Mouse (Mus musculus): ENCODE measurements around the gene Gda. TPM values are rescaled to one million over a fixed set of nuclear protein-coding genes. Genes with fewer than 3 reads are reported as not detected.
A peak's percentile ranks its signal among the peaks of the same experiment; 100 is the strongest.

Gene Gda
- total RNA-seq, 4 experiments from 2014 or later: 111 to 134 (median 124) TPM

DNA sequence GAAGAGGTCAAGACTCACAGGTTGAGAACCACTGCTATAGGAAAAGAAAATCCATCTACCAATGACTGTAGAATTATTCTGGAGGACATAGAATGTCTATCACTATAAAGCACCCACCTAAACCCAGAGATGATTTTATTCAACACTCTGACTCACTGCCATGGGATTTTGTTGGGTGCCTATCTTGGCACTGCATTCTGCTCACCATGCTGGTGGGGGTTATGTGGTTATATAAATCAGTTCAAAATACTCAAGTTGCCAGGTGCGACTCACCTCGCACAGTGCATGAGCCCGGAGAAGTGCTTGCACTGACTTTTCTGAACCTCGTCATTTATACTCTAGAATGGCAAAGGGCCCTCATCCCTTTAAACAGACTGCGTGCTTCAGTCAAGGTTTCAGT, 94.0 kb downstream of the Gda start:
- peak in 1 of 2 experiments; percentile 9 for DNase-seq (ENCODE audit: low spot score in 2 of 2)

DNA sequence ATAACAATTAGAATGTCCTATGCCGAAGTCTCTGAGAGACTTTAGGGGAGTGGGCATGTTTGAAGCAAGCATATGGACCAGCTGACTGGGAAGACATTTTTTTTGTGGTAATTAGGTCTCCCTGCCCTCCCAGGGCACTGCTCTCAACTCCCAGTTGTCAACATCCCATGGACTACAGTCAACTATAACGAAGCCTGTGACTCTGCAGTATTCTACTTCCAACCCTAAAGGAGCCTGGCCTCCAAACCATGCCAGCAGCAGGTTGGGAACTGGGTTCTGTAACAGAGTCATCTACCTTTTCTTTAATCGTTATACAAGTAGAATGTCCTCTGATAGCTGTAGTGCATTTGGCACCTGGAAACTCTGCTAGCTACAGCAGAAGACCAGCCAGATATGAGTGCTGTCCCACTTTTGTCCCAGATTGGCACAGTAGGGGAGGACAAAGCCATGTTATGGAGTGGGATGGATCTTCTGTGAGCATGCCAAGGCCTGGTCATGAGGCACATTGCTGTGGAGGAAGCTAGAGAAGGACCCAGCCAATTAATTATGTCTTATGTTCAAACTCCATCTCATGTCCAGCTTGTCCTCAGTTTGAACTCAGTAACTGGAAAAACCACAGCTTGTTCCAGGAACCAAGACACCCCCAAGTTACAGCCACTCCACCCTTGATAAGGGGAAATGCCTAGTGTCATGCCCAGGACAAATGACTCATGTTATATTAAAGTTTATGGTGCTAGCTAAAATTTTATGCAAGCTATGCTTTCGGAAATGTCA, 96.6 kb downstream of the Gda start:
- DNase-seq (ENCODE audit: low spot score in 2 of 2): no peak

DNA sequence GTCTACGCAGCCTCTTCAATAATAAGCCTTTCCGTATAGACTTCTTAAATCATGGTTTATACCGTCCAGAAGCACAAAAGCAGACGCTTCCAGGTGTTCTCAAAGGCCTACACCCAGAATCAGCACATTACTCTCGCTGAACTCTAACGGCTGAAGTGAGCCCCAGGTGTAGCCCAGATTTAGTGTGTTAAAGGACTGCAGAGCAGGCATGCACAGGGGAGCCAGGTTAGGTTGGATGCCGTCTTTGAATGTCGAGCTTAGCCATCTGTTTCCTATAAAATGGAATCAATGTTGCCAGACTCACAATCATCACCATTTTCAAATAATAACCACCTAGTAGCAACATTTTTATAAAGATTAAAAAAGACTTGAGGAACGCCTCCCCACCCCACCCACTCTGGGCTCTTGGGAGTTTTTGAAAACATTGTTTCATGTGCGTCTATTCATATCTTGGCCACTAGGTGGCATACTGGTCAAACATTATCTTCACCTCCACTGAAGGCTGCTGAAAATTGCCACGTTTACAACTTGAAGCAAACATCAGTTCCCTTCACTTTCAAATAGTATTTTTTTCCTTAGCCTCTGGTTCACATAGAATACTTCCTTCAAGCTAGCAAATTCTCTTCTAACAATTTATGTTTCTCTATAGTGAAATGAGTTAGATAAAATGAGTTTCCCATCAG, 100.0 kb downstream of the Gda start:
- DNase-seq (ENCODE audit: low spot score in 2 of 2): peak; percentile 23 to 30

DNA sequence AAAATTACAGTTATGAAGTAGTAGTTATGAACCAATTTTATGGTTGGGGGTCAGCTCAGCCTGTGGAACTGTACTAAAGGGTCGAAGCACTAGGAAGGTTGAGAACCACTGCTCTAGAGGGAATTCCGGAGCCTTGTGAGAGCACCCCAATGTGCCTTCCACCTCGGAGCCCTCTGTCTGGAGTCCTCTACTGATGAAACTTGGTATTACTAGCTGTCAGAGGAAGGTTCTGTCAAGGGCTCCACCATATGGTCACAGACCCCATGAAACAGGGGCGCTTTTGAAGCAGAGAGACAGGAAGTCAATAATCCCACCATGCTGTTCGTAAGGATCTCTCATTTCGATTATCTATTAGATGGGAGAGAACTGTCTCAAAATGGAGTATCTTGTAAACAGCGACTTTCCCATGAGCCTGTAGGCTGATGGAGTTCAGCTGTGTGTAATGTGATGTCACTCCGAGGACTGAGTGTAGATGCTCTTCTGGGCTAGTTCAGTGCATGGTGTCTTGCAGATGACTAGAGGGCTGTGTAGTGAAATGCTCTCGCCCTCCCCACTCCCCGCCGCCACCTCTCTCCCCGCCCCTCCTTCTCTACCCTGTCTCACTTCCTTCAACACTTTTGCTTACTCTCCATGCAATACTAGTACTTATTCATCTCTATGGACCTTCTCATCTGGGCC, 100.7 kb downstream of the Gda start:
- DNase-seq (ENCODE audit: low spot score in 2 of 2): no peak

DNA sequence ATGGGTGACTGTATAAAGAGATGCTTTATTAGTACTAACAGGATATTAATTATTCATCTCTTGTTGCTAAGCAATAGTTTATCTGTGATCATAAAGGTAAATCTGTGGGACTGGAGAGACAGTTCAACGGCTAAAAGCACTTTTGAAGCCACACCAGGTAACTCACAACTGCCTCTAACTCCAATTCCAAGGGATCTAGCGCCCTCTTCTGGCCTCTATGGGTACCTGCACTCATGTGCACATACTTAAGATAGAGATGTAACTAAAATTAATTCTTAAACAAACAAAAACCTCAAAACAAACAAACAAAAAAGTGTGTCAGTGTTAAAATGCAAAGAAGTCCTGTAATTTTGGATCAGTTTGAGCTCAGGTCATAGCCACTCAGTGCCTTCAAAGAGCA, 101.9 kb downstream of the Gda start:
- no peak for DNase-seq (ENCODE audit: low spot score in 2 of 2)

DNA sequence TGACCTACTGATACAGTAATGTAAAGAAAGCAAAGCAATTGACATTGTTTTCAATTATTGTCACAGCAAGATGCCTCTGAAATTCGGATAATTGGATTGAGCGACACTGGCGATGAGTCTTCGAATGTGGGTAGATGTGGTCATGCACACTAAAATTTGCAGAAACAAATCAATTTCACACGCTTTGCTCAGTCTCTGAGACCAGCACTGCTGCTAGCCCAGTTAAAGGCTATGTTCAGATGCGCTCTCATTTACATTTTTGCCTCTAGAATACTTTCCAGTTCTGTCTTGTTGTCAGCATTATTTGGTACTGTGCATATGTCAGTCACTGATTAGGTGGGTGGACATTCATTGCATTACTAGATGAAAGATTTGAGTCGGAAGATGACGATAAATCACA, 102.5 kb downstream of the Gda start:
- DNase-seq (ENCODE audit: low spot score in 2 of 2): no peak

DNA sequence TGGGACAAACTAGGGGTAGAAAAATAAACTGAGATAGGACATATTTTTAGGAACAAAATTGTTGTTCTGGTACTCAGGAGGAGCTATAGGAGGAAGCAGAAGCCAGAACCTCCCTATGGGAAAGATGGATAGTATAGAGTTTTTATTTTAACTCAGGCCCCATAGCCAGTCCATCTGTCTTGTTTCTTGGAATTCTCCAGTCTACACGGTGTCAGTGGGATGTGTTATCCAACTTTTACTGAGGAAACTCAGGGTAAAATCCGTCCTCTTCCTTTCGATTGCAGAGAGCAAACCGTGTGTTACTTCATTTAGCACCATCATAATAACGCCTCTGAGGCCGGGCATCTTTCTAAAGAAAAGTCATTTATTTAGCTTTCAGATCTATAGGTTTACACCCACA, 104.1 kb downstream of the Gda start:
- no peak for DNase-seq (ENCODE audit: low spot score in 2 of 2)

DNA sequence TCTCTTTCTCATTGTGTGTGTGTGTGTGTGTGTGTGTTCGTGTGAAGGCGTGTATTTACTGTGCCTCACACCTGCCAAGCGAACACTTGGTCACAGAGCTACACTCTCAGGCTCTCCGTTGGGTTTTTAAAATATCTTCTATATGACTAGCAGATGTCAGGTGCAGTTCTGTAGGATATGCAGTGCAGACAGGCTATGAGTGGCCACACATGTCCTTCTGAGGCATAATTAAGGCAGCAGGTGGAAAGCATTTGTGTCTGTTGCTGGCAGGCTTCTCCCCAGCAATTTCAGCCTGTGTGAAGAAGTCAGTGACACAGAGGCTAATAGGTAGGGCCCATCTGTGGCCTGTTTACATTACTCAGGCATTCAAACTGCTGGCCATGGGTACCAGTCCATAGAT, 104.7 kb downstream of the Gda start:
- no peak for DNase-seq (ENCODE audit: low spot score in 2 of 2)

DNA sequence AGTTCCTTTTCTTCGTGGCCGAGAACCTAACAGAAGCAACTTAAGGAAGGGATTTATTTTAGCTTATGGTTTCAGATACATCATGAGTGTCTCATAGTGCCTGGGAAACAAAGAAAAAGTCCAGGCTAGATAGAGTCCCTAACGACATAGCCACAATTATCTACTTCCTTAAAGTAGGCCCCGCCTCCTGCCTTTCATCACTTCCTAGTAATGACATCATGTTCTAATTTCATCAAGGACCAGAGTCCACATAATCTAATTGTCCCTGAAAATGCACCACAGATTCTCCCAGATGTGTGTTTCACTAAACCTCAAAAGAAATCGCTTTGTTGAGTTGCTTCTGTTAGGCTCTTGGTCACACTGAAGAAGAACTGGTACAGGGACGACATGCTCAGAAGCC, 115.5 kb downstream of the Gda start:
- no peak for DNase-seq (ENCODE audit: low spot score in 2 of 2)

DNA sequence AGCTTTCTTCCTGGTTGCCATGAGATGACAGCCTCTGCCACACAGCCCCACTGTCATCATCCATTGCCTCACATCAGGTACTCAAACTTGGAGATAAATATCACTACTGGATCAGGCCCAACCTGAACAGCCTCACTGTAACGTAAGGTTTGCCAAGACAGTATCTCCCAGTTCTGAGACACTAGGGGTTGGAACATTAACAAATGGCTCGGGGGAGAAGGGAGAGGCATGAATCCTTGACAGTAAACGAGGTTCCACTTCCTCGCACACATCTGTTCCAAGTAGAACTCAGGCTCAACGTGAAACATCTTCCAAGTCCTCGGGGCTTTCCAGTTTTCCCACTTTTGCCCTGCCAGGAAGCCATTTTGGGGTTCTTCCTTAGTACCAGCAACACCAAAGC, 123.6 kb downstream of the Gda start:
- no peak for DNase-seq (ENCODE audit: low spot score in 2 of 2)

DNA sequence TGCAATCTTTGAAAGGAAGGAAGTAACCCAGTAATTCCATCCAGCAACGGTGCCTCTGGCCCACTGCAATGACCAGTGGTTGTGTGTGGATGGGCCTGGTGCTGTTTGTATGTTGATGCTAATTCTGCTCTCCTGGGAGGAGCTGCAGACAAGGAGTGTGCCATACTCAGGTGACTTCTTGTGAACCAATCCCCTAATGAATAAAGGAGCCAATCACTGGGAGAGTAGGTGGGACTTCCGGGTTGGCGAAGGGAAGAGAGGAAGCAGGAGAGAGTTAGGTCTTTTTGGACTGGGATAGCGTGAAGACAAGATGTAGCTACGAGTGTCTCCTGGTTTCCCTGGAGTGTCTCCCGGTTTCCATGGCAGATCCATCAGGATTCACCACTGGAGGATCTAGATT, 126.6 kb downstream of the Gda start:
- DNase-seq (ENCODE audit: low spot score in 2 of 2): no peak

Other genes starting within 250 kb of the Gda start
- 100 to 1,000 TPM; 138 to 143 (median 141) TPM for gene Zfand5, start 201.2 kb downstream of the Gda start, total RNA-seq (2022)
- gene 1110059E24Rik, start 179.5 kb upstream of the Gda start, total RNA-seq (2022): 10 to 100 TPM; 25.4 to 35.3 (median 27.7) TPM
- 10 to 100 TPM; 37.0 to 40.7 (median 37.7) TPM for gene Abhd17b, start 179.7 kb upstream of the Gda start, total RNA-seq (2022)

Measured in layer of hippocampus, adult 8-10 months (tissue).